Mouse (Mus musculus): ENCODE results near the gene Mmrn2. TPM values are rescaled to one million over a fixed set of nuclear protein-coding genes. Genes with fewer than 3 reads are reported as not detected.
"Not testable (repeated sequence)": the region's sequence is repeated elsewhere in the genome, so short reads cannot be mapped to it uniquely, and the experiment has no call there.

Gene Mmrn2
- total RNA-seq, 2 experiments from 2014 or later: 39.5 to 43.8 TPM

DNA sequence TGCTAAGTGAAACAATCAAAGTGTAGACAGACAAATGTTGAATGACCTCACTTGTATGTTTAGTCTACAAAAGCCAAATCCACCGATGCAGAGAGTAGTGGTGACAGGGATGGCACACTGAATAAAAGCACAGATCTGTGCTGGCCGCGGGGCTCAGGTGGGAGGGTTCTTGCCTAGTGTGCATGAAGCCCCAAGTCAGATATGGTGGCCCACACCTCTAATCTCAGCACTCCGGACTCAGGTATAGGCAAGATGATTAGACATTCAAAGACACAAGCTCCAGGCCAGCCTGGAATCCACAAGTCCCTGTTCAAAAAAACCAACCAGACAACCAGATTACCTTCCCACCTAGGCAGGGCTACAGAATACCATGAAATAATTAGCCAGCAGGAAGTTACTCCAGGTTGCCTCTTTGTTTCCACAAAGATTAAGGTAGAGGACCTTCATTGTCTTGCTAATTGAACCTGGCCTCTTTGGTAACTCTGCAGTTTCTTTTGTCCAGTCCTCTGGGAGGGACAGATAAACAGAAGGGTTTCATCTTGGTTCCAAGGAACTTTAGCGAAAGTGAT, 15.5 kb upstream of the Mmrn2 start:
- intact Hi-C loops (cut with DNase I): loop anchor here (5.0 kb wide), 1 partner anchor 47 kb away; the partner anchor contains the start of genes Glud1 and Shld2
- DNase-seq: no peak

DNA sequence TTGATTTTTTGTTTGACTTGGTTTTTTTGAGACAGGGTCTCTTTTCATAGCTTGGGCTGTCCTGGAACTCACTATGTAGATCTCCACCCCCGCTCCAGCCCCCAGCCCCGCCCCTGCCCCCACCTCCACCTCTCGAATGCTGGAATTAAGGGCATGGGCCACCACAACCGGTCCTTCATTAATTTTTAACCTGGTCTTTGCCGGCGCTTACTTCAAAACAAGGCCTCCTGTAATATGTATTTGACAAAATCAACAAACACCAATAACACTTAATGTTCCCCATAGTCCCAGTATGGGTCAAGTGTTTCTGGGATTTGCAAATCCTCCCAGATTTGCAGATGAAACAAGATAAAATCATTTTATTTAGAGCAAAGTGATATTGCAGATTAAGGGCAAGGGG, 15.0 kb upstream of the Mmrn2 start:
- DNase-seq: no peak
- intact Hi-C loops (cut with DNase I): loop anchor here (5.0 kb wide), 1 partner anchor 48 kb away; the partner anchor contains the start of genes Glud1 and Shld2

DNA sequence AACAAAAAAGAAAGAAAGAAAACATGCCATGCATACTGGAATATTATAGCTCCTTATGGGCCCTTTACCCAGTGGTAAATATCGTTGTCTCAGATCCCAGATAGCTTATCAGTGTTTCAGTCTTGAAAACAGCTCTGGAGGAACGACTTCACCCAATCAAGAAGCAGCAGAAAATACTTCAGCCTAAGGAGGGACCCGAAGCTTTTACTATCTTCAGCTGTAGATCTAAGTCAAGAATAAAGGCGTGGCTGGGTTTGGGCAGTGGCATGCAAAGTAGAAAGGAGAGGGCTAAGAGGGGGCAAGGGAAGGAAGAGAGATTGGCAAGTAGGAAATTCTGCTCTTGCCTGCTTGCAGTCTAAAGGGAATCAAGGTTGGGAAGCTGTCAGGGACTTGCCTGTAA, 13.1 kb upstream of the Mmrn2 start:
- no peak for DNase-seq
- intact Hi-C loops (cut with DNase I): loop anchor here (1.0 to 5.0 kb wide), 2 partner anchors 50 to 88 kb away; partner anchors contain the start of genes Glud1 and Shld2

- intact Hi-C loops (cut with DNase I): loop anchor here (1.0 to 5.0 kb wide), 2 partner anchors 51 to 89 kb away; partner anchors contain the start of genes Glud1 and Shld2
- peak; percentile 64 to 72 for DNase-seq
Measured at GRCm38 (mm10) chr14:34362726-34363445, 12.4 kb upstream of the Mmrn2 start.

GRCm38 (mm10) chr14:34363490-34364253, 11.6 kb upstream of the Mmrn2 start:
- DNase-seq: peak; percentile 73
- intact Hi-C loops (cut with DNase I): loop anchor here (5.0 kb wide), 1 partner anchor 51 kb away; the partner anchor contains the start of genes Glud1 and Shld2

DNA sequence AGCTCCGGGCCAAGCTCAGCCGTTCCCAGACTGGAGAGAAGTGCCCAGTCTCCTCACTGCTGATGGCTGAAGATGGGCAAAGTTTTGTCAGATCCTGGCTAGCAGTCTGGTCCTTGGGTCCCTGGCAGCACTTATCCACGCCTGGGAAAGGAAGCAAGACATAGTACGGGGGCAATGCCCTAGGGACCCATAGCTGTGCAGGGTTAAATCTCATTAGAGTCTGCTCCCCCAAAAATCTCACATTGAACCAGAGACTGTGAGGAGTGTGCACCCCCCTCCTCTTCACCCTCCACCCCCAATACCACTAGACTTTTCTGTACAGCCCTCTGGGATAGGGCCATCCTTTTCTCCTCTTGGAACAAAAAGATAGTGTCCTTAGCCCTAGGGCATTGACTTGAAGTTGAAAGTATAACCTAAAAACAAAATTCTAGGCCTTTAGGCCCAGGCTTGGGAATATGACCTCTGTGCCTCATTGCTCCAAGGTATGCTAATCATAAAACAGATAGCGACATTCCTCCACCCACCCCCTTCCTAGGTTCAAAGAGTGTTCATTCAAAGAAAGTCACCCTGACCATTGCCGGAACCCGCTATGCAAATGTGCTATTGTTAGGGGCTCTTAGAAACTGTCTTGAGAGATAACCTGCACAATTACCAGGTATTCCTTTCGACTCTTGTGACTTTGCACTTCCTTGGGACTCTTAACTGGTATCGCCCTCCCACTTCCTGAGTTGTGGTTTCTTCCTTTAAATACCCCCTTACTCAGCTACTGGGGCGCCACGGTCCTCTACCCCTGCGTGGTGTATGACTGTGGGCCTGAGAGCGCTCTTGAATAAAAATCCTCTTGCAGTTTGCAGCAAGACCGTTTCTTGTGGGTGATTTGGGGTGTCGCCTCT, 10.8 kb upstream of the Mmrn2 start:
- DNase-seq: not testable (repeated sequence)
- intact Hi-C loops (cut with DNase I): loop anchor here (5.0 kb wide), 1 partner anchor 52 kb away; the partner anchor contains the start of genes Glud1 and Shld2

DNA sequence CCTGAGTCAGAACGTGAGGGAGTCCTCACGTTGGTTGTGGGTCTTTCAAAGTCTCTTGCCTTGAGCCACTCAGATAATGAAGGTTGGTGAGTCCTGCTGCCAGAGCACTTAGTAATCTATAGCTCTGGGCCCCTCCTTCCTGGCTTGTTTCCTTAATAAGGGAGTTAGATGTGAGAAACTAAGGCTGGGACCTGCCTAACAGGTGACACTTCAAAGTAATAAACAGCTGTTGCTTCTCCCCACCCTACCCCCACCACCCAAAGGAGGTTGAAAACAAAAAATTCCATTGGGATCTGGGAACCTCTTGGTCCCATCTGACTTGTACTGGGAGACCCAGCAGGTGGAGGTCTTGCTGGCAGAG, 10.1 kb upstream of the Mmrn2 start:
- no peak for DNase-seq
- intact Hi-C loops (cut with DNase I): no loop called here

DNA sequence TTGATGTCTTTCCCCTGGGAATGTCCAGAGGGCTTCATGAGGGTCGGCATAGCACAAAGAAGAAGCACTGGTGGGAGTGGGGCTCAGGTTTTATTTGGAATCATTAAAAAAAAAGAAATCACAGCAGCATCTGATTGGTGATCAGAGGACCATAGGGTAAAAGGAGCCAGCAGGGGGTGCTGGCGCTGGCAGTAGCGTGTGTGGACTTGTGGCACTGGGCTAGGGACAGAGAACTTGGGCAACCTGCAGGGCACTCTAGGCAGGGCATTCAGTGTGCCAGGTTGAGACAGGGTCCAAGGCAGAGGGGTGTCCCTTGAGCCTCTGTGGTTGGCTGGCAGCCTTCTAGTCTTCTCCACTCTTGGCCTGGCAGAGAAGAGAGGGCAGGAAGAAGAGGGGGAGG, 5.1 kb upstream of the Mmrn2 start:
- DNase-seq: no peak
- intact Hi-C loops (cut with DNase I): loop anchor here (5.0 to 10.0 kb wide), 3 partner anchors 37 to 285 kb away; partner anchors contain the start of gene Anxa8

- no peak for DNase-seq
- intact Hi-C loops (cut with DNase I): loop anchor here (5.0 to 10.0 kb wide), 3 partner anchors 36 to 286 kb away; partner anchors contain the start of gene Anxa8
Measured at GRCm38 (mm10) chr14:34370921-34371320, 4.3 kb upstream of the Mmrn2 start.

GRCm38 (mm10) chr14:34371763-34372162, 3.5 kb upstream of the Mmrn2 start:
- intact Hi-C loops (cut with DNase I): loop anchor here (5.0 to 10.0 kb wide), 3 partner anchors 36 to 287 kb away; partner anchors contain the start of gene Anxa8
- no peak for DNase-seq

DNA sequence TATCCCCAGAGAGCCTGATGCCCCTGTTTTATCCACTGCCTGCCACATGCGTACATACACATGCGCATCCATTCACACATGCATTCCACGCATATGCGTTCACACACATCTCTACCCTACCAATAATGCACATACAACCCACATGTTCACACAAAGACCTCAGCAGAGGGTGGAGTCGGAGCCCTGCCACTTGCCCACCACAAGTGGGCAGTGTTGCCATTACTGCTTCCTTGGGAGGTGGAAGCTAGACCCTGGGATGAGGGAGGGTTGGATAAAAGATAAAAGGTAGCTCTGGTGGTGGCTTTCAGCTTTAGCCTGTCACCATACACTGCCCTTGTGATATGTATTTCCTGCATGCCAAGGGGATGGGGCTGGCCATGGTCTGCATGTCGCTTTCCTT, 2.6 kb upstream of the Mmrn2 start:
- intact Hi-C loops (cut with DNase I): loop anchor here (5.0 to 10.0 kb wide), 3 partner anchors 35 to 288 kb away; partner anchors contain the start of gene Anxa8
- DNase-seq: peak; percentile 70 to 84

- intact Hi-C loops (cut with DNase I): loop anchor here (5.0 to 10.0 kb wide), 3 partner anchors 34 to 289 kb away; partner anchors contain the start of gene Anxa8
- no peak for DNase-seq
Measured at GRCm38 (mm10) chr14:34373581-34373980, 1.7 kb upstream of the Mmrn2 start.

- no peak for DNase-seq
- intact Hi-C loops (cut with DNase I): loop anchor here (5.0 to 10.0 kb wide), 3 partner anchors 33 to 290 kb away; partner anchors contain the start of gene Anxa8
Measured at GRCm38 (mm10) chr14:34374577-34374976, 688 bp upstream of the Mmrn2 start, which contains the start of gene Sncg. Gene Sncg, minus strand, starts transcription at chr14:34374789.

GRCm38 (mm10) chr14:34375941-34376340, 676 bp downstream of the Mmrn2 start:
- no peak for DNase-seq
- intact Hi-C loops (cut with DNase I): loop anchor here (10.0 kb wide), 1 partner anchor 291 kb away; the partner anchor contains the start of gene Anxa8

DNA sequence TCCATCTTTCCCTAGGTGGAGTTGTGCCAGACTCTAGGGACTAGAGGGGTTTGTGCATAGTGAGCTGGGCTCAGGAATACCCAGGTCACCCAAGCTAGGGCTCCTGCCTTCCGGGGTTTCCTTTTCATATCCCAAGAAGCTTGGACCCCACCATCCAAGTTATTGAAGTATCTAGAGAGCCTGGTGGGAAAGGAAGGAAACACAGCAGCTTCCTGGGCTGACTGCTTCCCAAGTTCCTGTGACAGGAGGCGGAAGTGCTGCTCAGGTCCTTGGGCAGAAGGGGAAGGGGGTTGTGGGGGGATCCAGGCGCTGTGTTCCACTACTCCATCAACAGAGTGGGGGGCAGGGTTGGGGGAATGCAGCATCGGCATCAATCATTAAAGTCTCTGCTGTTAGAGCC, 1.9 kb downstream of the Mmrn2 start:
- intact Hi-C loops (cut with DNase I): loop anchor here (10.0 kb wide), 1 partner anchor 292 kb away; the partner anchor contains the start of gene Anxa8
- DNase-seq: no peak

- intact Hi-C loops (cut with DNase I): loop anchor here (10.0 kb wide), 1 partner anchor 294 kb away; the partner anchor contains the start of gene Anxa8
- DNase-seq: peak; percentile 61 to 66
Measured at GRCm38 (mm10) chr14:34378560-34379331, 3.5 kb downstream of the Mmrn2 start.

- intact Hi-C loops (cut with DNase I): no loop called here
- no peak for DNase-seq
Measured at GRCm38 (mm10) chr14:34382921-34383704, 7.8 kb downstream of the Mmrn2 start.

GRCm38 (mm10) chr14:34393295-34393694, 18.0 kb downstream of the Mmrn2 start:
- no peak for DNase-seq
- intact Hi-C loops (cut with DNase I): no loop called here

Measured in heart, postnatal 14 days (tissue).